Mouse (Mus musculus) bone marrow, adult 2 months (tissue): ENCODE measurements around the gene Bcl9l. TPM values are rescaled to one million over a fixed set of nuclear protein-coding genes. Genes with fewer than 3 reads are reported as not detected.

Source experiments
- H3K27ac ChIP-seq: fragments of 200-500 bp; 2 replicates; pipeline ENCODE4 v1.5.1; 2012; ENCODE audit warnings: low read depth, mild to moderate bottlenecking, control low read depth, inconsistent platforms, low read length; ENCODE audit not compliant: control insufficient read depth, poor library complexity, insufficient read depth
- H3K4me1 ChIP-seq: fragments of 200-500 bp; 2 replicates; pipeline ENCODE4 v1.6.1; 2011; ENCODE audit warnings: low read length; ENCODE audit not compliant: control insufficient read depth, insufficient read depth
- H3K4me3 ChIP-seq: fragments of 200-500 bp; replicated peaks from 2 replicates; pipeline ENCODE3; 2011; ENCODE audit warnings: mild to moderate bottlenecking, low read depth, low read length, control low read depth; ENCODE audit not compliant: control insufficient read depth
- CTCF ChIP-seq: fragments of 200-500 bp; IDR thresholded peaks from 2 replicates; pipeline ENCODE4 v1.5.1; 2011; ENCODE audit warnings: low read length, control low read depth; ENCODE audit not compliant: control insufficient read depth, insufficient read depth
- POLR2A ChIP-seq: fragments of 200-500 bp; IDR thresholded peaks from 2 replicates; pipeline ENCODE4 v1.6.1; 2011; ENCODE audit warnings: low read depth, mild to moderate bottlenecking, control low read depth, low read length, borderline replicate concordance; ENCODE audit not compliant: control insufficient read depth
- whole genome bisulfite sequencing: fragments of 180-500 bp; shearing (Covaris S2); methylation state at CpG from one replicate; pipeline ENCODE4 v1.1.7; 2018; 5-methylcytosine and 5-hydroxymethylcytosine counted together
- polyA plus RNA-seq: library from polyadenylated mRNA; stranded (reverse); fragments of >200 nt; gene quantifications from 2 replicates; pipeline ENCODE4 v1.2.4, GENCODE M21; 2011; ENCODE audit warnings: low replicate concordance; ENCODE audit not compliant: missing spikeins, insufficient read depth, insufficient read length

Gene Bcl9l
- polyA plus RNA-seq, 1 experiment = 15.6 TPM

- peak overlapping the region; percentile 77; the same call in 1 of the 2 replicates for H3K27ac ChIP-seq
- H3K4me3 ChIP-seq = no peak overlapping the region
- peaks cover 5% of the 10 kb centered on the region for H3K4me1 ChIP-seq
- no peak for TF ChIP-seq POLR2A
- no peak for TF ChIP-seq CTCF
- WGBS = 33% methylated on average over 5 of the region's 5 CpGs
These were observed 20.7 kb upstream of the Bcl9l start for GRCm38 (mm10) chr9:44461950-44462349.

- no peak overlapping the region for H3K27ac ChIP-seq
- TF ChIP-seq POLR2A (no peak), CTCF (no peak)
- no peak overlapping the region for H3K4me3 ChIP-seq
These were observed 14.4 kb upstream of the Bcl9l start for GRCm38 (mm10) chr9:44468224-44468623.

GRCm38 (mm10) chr9:44468800-44469199 lies 13.8 kb upstream of the Bcl9l start:
- no peaks in the 10 kb centered on the region for H3K4me1 ChIP-seq
- 55% methylated on average over 2 of the region's 2 CpGs for WGBS
- H3K4me3 ChIP-seq = no peak overlapping the region
- no peak for TF ChIP-seq POLR2A
- no peak for TF ChIP-seq CTCF
- no peak overlapping the region for H3K27ac ChIP-seq

More at GRCm38 (mm10) chr9:44468224-44468623, 14.4 kb upstream of the Bcl9l start:
- no peaks in the 10 kb centered on the region for H3K4me1 ChIP-seq
- 58% methylated on average over 7 of the region's 7 CpGs for WGBS

GRCm38 (mm10) chr9:44473184-44473583 lies 9.4 kb upstream of the Bcl9l start:
- no peak overlapping the region for H3K27ac ChIP-seq
- WGBS = 61% methylated on average over 3 of the region's 3 CpGs
- TF ChIP-seq CTCF (no peak), POLR2A (no peak)
- H3K4me1 ChIP-seq = peaks cover under 1% of the 10 kb centered on the region
- no peak overlapping the region for H3K4me3 ChIP-seq

GRCm38 (mm10) chr9:44474327-44474726 lies 8.3 kb upstream of the Bcl9l start:
- H3K4me3 ChIP-seq = no peak overlapping the region
- peaks cover 2% of the 10 kb centered on the region for H3K4me1 ChIP-seq
- no peak overlapping the region for H3K27ac ChIP-seq
- WGBS = 48% methylated on average over 1 of the region's 1 CpGs
- no peak for TF ChIP-seq CTCF
- no peak for TF ChIP-seq POLR2A

- WGBS = 90% methylated on average over 3 of the region's 3 CpGs
- Histone ChIP-seq H3K27ac (no peak overlapping the region), H3K4me3 (no peak overlapping the region), H3K4me1 (peaks cover 3% of the 10 kb centered on the region)
- TF ChIP-seq CTCF (no peak), POLR2A (no peak)
These were observed 6.7 kb upstream of the Bcl9l start for GRCm38 (mm10) chr9:44475936-44476335.

- H3K27ac ChIP-seq = no peak overlapping the region
- H3K4me1 ChIP-seq = peaks cover 3% of the 10 kb centered on the region
- TF ChIP-seq POLR2A = no peak
- TF ChIP-seq CTCF = peak; percentile 30; the same call in 1 of the 2 replicates
- peak overlapping the region; percentile 18 for H3K4me3 ChIP-seq
- WGBS = 8% methylated on average over 24 of the region's 24 CpGs
These were observed 5.0 kb upstream of the Bcl9l start for GRCm38 (mm10) chr9:44477339-44478228.

GRCm38 (mm10) chr9:44478229-44478921 lies 4.2 kb upstream of the Bcl9l start:
- no peak overlapping the region for H3K27ac ChIP-seq
- TF ChIP-seq CTCF = no peak
- no peak for TF ChIP-seq POLR2A
- H3K4me3 ChIP-seq = peak overlapping the region; percentile 53
- peaks cover 3% of the 10 kb centered on the region for H3K4me1 ChIP-seq
- under 1% methylated on average over 27 of the region's 27 CpGs for WGBS
